Mouse (Mus musculus): ENCODE results near the gene Sema3b. TPM values are rescaled to one million over a fixed set of nuclear protein-coding genes. Genes with fewer than 3 reads are reported as not detected.

The Sema3b gene
- total RNA-seq, 2 experiments from 2014 or later = not detected

- 0 out of 2 replicates have a peak, but pooled peaks have one; percentile 5 for ATAC-seq (replicated peaks; ENCODE audit: poor library complexity)
Measured at GRCm38 (mm10) chr9:107551117-107551889, 57.7 kb downstream of the Sema3b start, which contains the start of gene Rassf1. Rassf1 (plus strand) TSS chr9:107551555.

- no peak for ATAC-seq (replicated peaks; ENCODE audit: poor library complexity)
Measured at GRCm38 (mm10) chr9:107550491-107551116, 58.4 kb downstream of the Sema3b start.

GRCm38 (mm10) chr9:107549297-107550074 is 59.5 kb downstream of the Sema3b start:
- ATAC-seq (replicated peaks; ENCODE audit: poor library complexity) = no peak

DNA sequence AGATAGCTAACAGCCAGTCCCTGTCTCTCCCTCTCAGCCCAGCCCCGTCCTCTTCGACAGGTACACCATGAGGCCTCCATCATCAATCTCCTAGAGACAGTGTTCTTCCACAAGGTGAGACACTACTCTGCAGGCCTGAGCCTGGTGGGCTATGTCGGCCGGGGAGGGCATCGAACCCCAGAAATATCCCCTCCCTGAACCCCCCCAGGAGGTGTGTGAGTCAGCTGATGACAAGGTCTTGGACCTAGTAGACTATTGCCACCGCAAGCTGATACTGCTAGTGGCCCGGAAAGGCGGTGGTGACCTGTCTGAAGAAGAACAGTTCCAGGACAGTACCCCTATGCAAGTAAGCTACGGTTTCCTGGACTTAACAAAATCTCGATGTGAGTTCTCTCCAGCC is 60.2 kb downstream of the Sema3b start:
- no peak for ATAC-seq (replicated peaks; ENCODE audit: poor library complexity)

- no peak for ATAC-seq (replicated peaks; ENCODE audit: poor library complexity)
Measured at GRCm38 (mm10) chr9:107547957-107548356, 61.1 kb downstream of the Sema3b start.

Other genes starting within 250 kb of the Sema3b start
- gene Cacna2d2, start 209.6 kb downstream of the Sema3b start, total RNA-seq (2015) = 0.42 and 1.5 TPM in 2 replicates
- gene Cacna2d2, start 209.6 kb downstream of the Sema3b start, total RNA-seq (2017) = 0.30 and 0.37 TPM in 2 replicates
- 9.9 and 12.3 TPM in 2 replicates for gene Tmem115, start 75.3 kb downstream of the Sema3b start, total RNA-seq (2015)
- 14.5 and 19.9 TPM in 2 replicates for gene Tmem115, start 75.3 kb downstream of the Sema3b start, total RNA-seq (2017)
- gene Cyb561d2, start 67.0 kb downstream of the Sema3b start, total RNA-seq (2015) = 19.3 and 22.8 TPM in 2 replicates
- gene Cyb561d2, start 67.0 kb downstream of the Sema3b start, total RNA-seq (2017) = 12.2 and 16.3 TPM in 2 replicates
- gene Nprl2, start 67.0 kb downstream of the Sema3b start, total RNA-seq (2015) = 9.2 and 14.3 TPM in 2 replicates
- 10.7 and 13.0 TPM in 2 replicates for gene Nprl2, start 67.0 kb downstream of the Sema3b start, total RNA-seq (2017)
- 0.12 TPM in 1 of 2 replicates, not detected in the other for gene Zmynd10, start 61.9 kb downstream of the Sema3b start, total RNA-seq (2015)
- gene Zmynd10, start 61.9 kb downstream of the Sema3b start, total RNA-seq (2017) = 0.33 and 0.37 TPM in 2 replicates
- gene Rassf1, start 57.7 kb downstream of the Sema3b start, total RNA-seq (2015) = 27.3 and 27.4 TPM in 2 replicates
- 35.4 and 38.8 TPM in 2 replicates for gene Rassf1, start 57.7 kb downstream of the Sema3b start, total RNA-seq (2017)
- 16.7 and 17.1 TPM in 2 replicates for gene Tusc2, start 46.0 kb downstream of the Sema3b start, total RNA-seq (2015)
- 15.2 and 15.3 TPM in 2 replicates for gene Tusc2, start 46.0 kb downstream of the Sema3b start, total RNA-seq (2017)
- 6.6 and 7.3 TPM in 2 replicates for gene Hyal2, start 41.3 kb downstream of the Sema3b start, total RNA-seq (2015)
- gene Hyal2, start 41.3 kb downstream of the Sema3b start, total RNA-seq (2017) = 2.8 and 4.1 TPM in 2 replicates
- 0.44 and 0.54 TPM in 2 replicates for gene Hyal1, start 32.3 kb downstream of the Sema3b start, total RNA-seq (2015)
- 0.54 and 1.1 TPM in 2 replicates for gene Hyal1, start 32.3 kb downstream of the Sema3b start, total RNA-seq (2017)
- gene Naa80, start 30.3 kb downstream of the Sema3b start, total RNA-seq (2015) = 9.3 and 15.4 TPM in 2 replicates
- 9.3 and 10.4 TPM in 2 replicates for gene Naa80, start 30.3 kb downstream of the Sema3b start, total RNA-seq (2017)
- 1.4 and 1.7 TPM in 2 replicates for gene Hyal3, start 28.4 kb downstream of the Sema3b start, total RNA-seq (2015)
- 0.58 TPM in 1 of 2 replicates, not detected in the other for gene Hyal3, start 28.4 kb downstream of the Sema3b start, total RNA-seq (2017)
- gene Ifrd2, start 21.6 kb downstream of the Sema3b start, total RNA-seq (2015) = 68.0 and 93.4 TPM in 2 replicates
- gene Ifrd2, start 21.6 kb downstream of the Sema3b start, total RNA-seq (2017) = 31.5 and 72.4 TPM in 2 replicates
- gene Gnai2, start 26.1 kb upstream of the Sema3b start, total RNA-seq (2015) = 333 and 362 TPM in 2 replicates
- 423 and 432 TPM in 2 replicates for gene Gnai2, start 26.1 kb upstream of the Sema3b start, total RNA-seq (2017)
- gene Slc38a3, start 60.3 kb upstream of the Sema3b start, total RNA-seq (2015) = not detected in 2 replicates
- gene Slc38a3, start 60.3 kb upstream of the Sema3b start, total RNA-seq (2017) = not detected in 2 replicates
- 0.12 TPM in 1 of 2 replicates, not detected in the other for gene Gnat1, start 70.5 kb upstream of the Sema3b start, total RNA-seq (2015)
- gene Gnat1, start 70.5 kb upstream of the Sema3b start, total RNA-seq (2017) = not detected in 2 replicates
- not detected in 2 replicates for gene Sema3f, start 101.2 kb upstream of the Sema3b start, total RNA-seq (2015)
- 1.00 TPM in 1 of 2 replicates, not detected in the other for gene Sema3f, start 101.2 kb upstream of the Sema3b start, total RNA-seq (2017)
- 110 and 146 TPM in 2 replicates for gene Rbm5, start 161.8 kb upstream of the Sema3b start, total RNA-seq (2015)
- gene Rbm5, start 161.8 kb upstream of the Sema3b start, total RNA-seq (2017) = 142 and 235 TPM in 2 replicates